Mouse (Mus musculus): ENCODE results near the gene Smarcc2.

DNA sequence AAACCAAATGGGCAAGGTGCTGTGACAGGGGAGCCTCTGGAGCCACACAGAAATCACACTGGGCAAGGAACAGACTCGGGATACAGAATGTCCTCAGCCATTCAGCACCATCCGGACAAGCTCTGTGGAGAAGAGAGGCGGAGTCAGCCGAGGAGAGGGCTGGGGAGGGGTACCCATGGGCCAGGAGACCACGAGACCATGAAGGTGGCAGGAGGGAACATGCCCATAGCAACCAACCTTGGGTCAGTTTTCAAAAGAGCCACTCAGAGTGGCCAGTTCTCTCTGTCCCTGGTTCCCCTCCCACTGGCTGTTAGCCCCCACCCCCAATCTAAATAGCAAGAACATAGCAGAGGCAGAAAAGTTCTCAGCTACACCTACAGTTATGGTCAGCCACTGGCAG, 31.9 kb downstream of the Smarcc2 start:
- TF ChIP-seq CTCF (IDR thresholded peaks at IDR 0.05; ENCODE audit: control insufficient read depth, insufficient read depth, insufficient read length) (no peak), CEBPB (IDR thresholded peaks at IDR 0.05; ENCODE audit: low read depth) (no peak)

All from C2C12 (cell line).